Mouse (Mus musculus) embryonic facial prominence, embryonic 11.5 days (tissue): ENCODE results near the gene C2cd3. TPM values are rescaled to one million over a fixed set of nuclear protein-coding genes. Genes with fewer than 3 reads are reported as not detected.
"Not testable (repeated sequence)": the region's sequence is repeated elsewhere in the genome, so short reads cannot be mapped to it uniquely, and the experiment has no call there.

Source experiments
- ATAC-seq: fragments of 200-750 bp; cut with Nextera tagmentation; replicated peaks from 2 replicates; pipeline ENCODE4 v1.8.0; 2017; ENCODE audit warnings: low read depth; ENCODE audit not compliant: insufficient number of reproducible peaks, low FRiP score, low TSS enrichment
- DNase-seq: peaks from one replicate; pipeline ENCODE4 v3.0.0-alpha.2; 2015; ENCODE audit warnings: low spot score
- H3K27ac ChIP-seq: fragments of 300-500 bp; sonication (generic); replicated peaks from 2 replicates; pipeline ENCODE4 v1.5.1; 2014; ENCODE audit warnings: mild to moderate bottlenecking, low read depth, low read length, control low read depth
- H3K27me3 ChIP-seq: fragments of 300-500 bp; sonication (generic); 2 replicates; pipeline ENCODE4 v1.6.1; 2014; ENCODE audit warnings: mild to moderate bottlenecking, low read length, moderate library complexity, mixed read lengths; ENCODE audit not compliant: control insufficient read depth, insufficient read depth
- H3K36me3 ChIP-seq: fragments of 300-500 bp; sonication (generic); replicated peaks from 2 replicates; pipeline ENCODE4 v1.6.1; 2014; ENCODE audit warnings: low read depth, mild to moderate bottlenecking, low read length, moderate library complexity, mixed read lengths; ENCODE audit not compliant: control insufficient read depth, insufficient read depth
- H3K4me1 ChIP-seq: fragments of 300-500 bp; sonication (generic); 2 replicates; pipeline ENCODE4 v1.6.1; 2014; ENCODE audit warnings: low read length, mixed read lengths; ENCODE audit not compliant: control insufficient read depth, insufficient read depth
- H3K4me2 ChIP-seq: fragments of 300-500 bp; sonication (generic); 2 replicates; pipeline ENCODE4 v1.6.1; 2014; ENCODE audit warnings: low read depth, mild to moderate bottlenecking, control low read depth, low read length, moderate library complexity
- H3K4me3 ChIP-seq: fragments of 300-500 bp; sonication (generic); 2 replicates; pipeline ENCODE4 v1.5.1; 2014; ENCODE audit warnings: low read depth, low read length, control low read depth
- H3K9ac ChIP-seq: fragments of 300-500 bp; sonication (generic); replicated peaks from 2 replicates; pipeline ENCODE4 v1.6.1; 2014; ENCODE audit warnings: mild to moderate bottlenecking, control low read depth, low read length
- H3K9me3 ChIP-seq: fragments of 300-500 bp; sonication (generic); replicated peaks from 2 replicates; pipeline ENCODE4 v1.6.1; 2016; ENCODE audit warnings: mild to moderate bottlenecking, low read length, inconsistent platforms, mixed read lengths; ENCODE audit not compliant: control insufficient read depth
- WGBS: fragments of 180-500 bp; shearing (Covaris S2); extraction: QIAGEN DNeasy Blood & Tissue Kit; methylation state at CpG from one replicate; pipeline ENCODE4 v1.1.7; 2014; 5-methylcytosine and 5-hydroxymethylcytosine counted together
- polyA plus RNA-seq: library from polyadenylated mRNA; unstranded; fragments of >200 nt; fragmentation: Nextera tagmentation; extraction: Ambion mirVana; gene quantifications from 2 replicates; pipeline ENCODE4 v1.2.1, GENCODE M21; 2014

Gene C2cd3
- polyA plus RNA-seq, 1 experiment from 2014 or later: 32.4 TPM

- Histone ChIP-seq H3K4me3 (no peak within 1 kb of the TSS), H3K9ac (no peak within 1 kb of the TSS), H3K27me3 (no peaks in the 10 kb centered on the region), H3K9me3 (no peaks in the 10 kb centered on the region), H3K27ac (no peak within 1 kb of the TSS), H3K4me2 (no peak within 1 kb of the TSS), H3K4me1 (no peaks in the 10 kb centered on the region), H3K36me3 (no peaks in the 10 kb centered on the region)
- DNase-seq: no peak
- WGBS: 85% methylated on average over 6 of the region's 6 CpGs
- ATAC-seq: no peak
These were observed 100.7 kb downstream of the C2cd3 start, which contains the start of gene Ucp3 for GRCm38 (mm10) chr7:100472777-100473176. Ucp3 (plus strand) TSS chr7:100472990.

GRCm38 (mm10) chr7:100473846-100474454 is 101.9 kb downstream of the C2cd3 start:
- no peaks in the 10 kb centered on the region for H3K4me1 ChIP-seq
- 76% methylated on average over 9 of the region's 9 CpGs for WGBS
- no peaks in the 10 kb centered on the region for H3K27me3 ChIP-seq
- no peak overlapping the region for H3K4me2 ChIP-seq
- H3K36me3 ChIP-seq: no peaks in the 10 kb centered on the region
- no peak overlapping the region for H3K27ac ChIP-seq
- no peak overlapping the region for H3K4me3 ChIP-seq
- no peaks in the 10 kb centered on the region for H3K9me3 ChIP-seq
- ATAC-seq (no peak), DNase-seq (no peak)
- H3K9ac ChIP-seq: no peak overlapping the region

- Histone ChIP-seq H3K4me3 (no peak overlapping the region), H3K9me3 (no peaks in the 10 kb centered on the region), H3K9ac (no peak overlapping the region), H3K27ac (no peak overlapping the region), H3K36me3 (no peaks in the 10 kb centered on the region), H3K27me3 (no peaks in the 10 kb centered on the region), H3K4me1 (no peaks in the 10 kb centered on the region), H3K4me2 (no peak overlapping the region)
- ATAC-seq (no peak), DNase-seq (no peak)
- 69% methylated on average over 1 of the region's 1 CpGs for WGBS
These were observed 102.6 kb downstream of the C2cd3 start for GRCm38 (mm10) chr7:100474680-100475079.

GRCm38 (mm10) chr7:100479100-100479822 is 107.2 kb downstream of the C2cd3 start:
- no peak overlapping the region for H3K27ac ChIP-seq
- no peaks in the 10 kb centered on the region for H3K9me3 ChIP-seq
- 84% methylated on average over 20 of the region's 20 CpGs for WGBS
- H3K4me3 ChIP-seq: no peak overlapping the region
- DNase-seq (no peak), ATAC-seq (no peak)
- no peak overlapping the region for H3K4me2 ChIP-seq
- no peak overlapping the region for H3K9ac ChIP-seq
- H3K4me1 ChIP-seq: no peaks in the 10 kb centered on the region
- H3K27me3 ChIP-seq: no peaks in the 10 kb centered on the region
- no peaks in the 10 kb centered on the region for H3K36me3 ChIP-seq

- no peak overlapping the region for H3K4me2 ChIP-seq
- no peak; the same call in 1 of the 2 replicates for ATAC-seq
These were observed 107.8 kb downstream of the C2cd3 start for GRCm38 (mm10) chr7:100479823-100480164.

GRCm38 (mm10) chr7:100480175-100480574 is 108.1 kb downstream of the C2cd3 start:
- Histone ChIP-seq H3K9me3 (no peaks in the 10 kb centered on the region), H3K36me3 (no peaks in the 10 kb centered on the region), H3K4me2 (no peak overlapping the region), H3K4me1 (no peaks in the 10 kb centered on the region), H3K9ac (no peak overlapping the region), H3K4me3 (no peak overlapping the region), H3K27me3 (no peaks in the 10 kb centered on the region), H3K27ac (no peak overlapping the region)
- DNase-seq (no peak), ATAC-seq (no peak)
- 79% methylated on average over 17 of the region's 17 CpGs for WGBS

More at GRCm38 (mm10) chr7:100479823-100480164, 107.8 kb downstream of the C2cd3 start:
- H3K27ac ChIP-seq: no peak overlapping the region
- H3K9ac ChIP-seq: no peak overlapping the region
- H3K4me1 ChIP-seq: no peaks in the 10 kb centered on the region
- 73% methylated on average over 15 of the region's 15 CpGs for WGBS
- H3K27me3 ChIP-seq: no peaks in the 10 kb centered on the region
- H3K36me3 ChIP-seq: no peaks in the 10 kb centered on the region
- H3K9me3 ChIP-seq: no peaks in the 10 kb centered on the region
- no peak for DNase-seq
- no peak overlapping the region for H3K4me3 ChIP-seq

- 82% methylated on average over 2 of the region's 2 CpGs for WGBS
- ATAC-seq, H3K27me3 ChIP-seq, H3K4me2 ChIP-seq, H3K9me3 ChIP-seq, DNase-seq, H3K4me3 ChIP-seq, H3K27ac ChIP-seq, H3K9ac ChIP-seq, H3K4me1 ChIP-seq, H3K36me3 ChIP-seq: not testable (repeated sequence)
These were observed 110.0 kb downstream of the C2cd3 start for GRCm38 (mm10) chr7:100482046-100482445.

GRCm38 (mm10) chr7:100484493-100484892 is 112.5 kb downstream of the C2cd3 start:
- DNase-seq: no peak
- Histone ChIP-seq H3K27ac (no peak overlapping the region), H3K4me2 (no peak overlapping the region), H3K9me3 (no peaks in the 10 kb centered on the region), H3K4me1 (no peaks in the 10 kb centered on the region), H3K9ac (no peak overlapping the region), H3K27me3 (no peaks in the 10 kb centered on the region), H3K4me3 (no peak overlapping the region), H3K36me3 (no peaks in the 10 kb centered on the region)
- no peak for ATAC-seq
- 80% methylated on average over 5 of the region's 5 CpGs for WGBS
